Mouse (Mus musculus): ENCODE data around the gene Prkab2. TPM values are rescaled to one million over a fixed set of nuclear protein-coding genes. Genes with fewer than 3 reads are reported as not detected.

The Prkab2 gene
- 10 to 100 TPM; 27.4 to 28.4 (median 27.6) TPM for total RNA-seq (2022)

DNA sequence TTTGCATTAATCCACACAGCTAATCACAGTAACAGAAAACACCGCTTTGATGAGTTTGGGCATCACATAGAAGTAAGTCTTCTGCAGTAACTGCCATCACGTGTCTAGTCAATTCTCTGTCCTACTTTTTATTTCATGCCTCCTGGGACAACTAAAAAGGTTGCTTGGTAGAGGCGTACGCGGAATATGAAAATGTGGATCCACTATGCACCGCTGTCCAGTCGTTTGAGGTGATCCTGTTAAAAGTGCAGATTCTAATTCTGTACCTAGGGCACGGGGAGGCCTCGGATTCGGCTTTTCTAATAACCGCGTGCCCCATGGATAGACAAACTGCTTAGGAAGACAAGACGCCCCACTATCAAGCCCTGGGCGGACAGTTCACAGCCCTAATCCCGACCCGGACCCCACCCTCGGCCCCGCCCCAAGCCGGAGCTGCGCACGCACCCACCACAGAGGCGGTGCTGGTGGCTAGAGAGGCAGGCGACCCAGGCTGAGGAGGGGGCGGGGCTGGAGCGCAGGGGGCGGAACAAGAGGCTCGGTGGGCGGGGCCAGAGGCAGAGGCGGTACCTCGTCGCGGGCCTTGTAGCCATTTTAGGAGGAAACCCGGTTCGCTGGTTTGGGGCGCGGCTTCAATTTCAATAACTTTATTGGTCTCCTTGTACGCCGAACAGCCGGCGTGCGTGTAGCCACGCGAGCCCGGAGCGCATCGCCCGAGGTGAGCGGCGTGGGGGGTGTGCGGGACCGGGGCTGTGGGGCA, at the start of gene Prkab2:
Gene Prkab2 (plus strand): TSS at position 539 of the 757 bp plus-strand sequence.
- DNase-seq (ENCODE audit: low spot score in 2 of 2), result peak; percentile 93 to 99

GRCm38 (mm10) chr3:97609201-97609844, 48.7 kb upstream of the Prkab2 start:
- no peak for DNase-seq (ENCODE audit: low spot score in 2 of 2)

DNA sequence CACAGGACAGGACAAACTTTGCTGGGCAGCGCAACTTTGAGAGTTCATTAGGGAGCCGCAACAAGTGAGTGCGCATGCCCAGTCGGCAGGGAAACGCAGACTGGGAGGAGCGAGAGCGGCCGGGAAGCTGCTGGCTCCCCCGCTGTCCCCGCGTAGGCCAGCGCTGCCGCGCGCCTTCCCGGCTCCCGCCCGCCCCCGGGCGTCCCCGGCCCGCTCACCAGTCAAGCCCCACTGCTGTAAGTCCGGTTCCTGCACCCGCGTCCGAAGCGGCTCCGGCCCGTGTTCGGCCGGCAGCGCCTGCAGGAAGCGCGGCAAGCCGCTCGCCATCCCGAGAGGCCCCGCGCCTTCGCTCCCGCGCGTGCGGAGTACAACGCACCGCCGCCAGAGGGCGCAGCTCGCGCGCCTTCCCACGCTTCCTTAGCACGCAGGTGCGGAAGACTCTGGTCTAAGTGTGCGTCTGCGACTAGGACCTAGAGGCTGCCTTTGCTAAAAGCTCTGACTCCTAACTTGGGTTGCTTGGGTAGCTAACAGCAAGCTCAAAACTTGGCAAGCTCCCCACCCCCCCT, 48.1 kb upstream of the Prkab2 start, which contains the start of gene Chd1l:
Gene Chd1l (minus strand): TSS at position 359 of the 566 bp plus-strand sequence.
- peak; percentile 81 to 87 for DNase-seq (ENCODE audit: low spot score in 2 of 2)

DNA sequence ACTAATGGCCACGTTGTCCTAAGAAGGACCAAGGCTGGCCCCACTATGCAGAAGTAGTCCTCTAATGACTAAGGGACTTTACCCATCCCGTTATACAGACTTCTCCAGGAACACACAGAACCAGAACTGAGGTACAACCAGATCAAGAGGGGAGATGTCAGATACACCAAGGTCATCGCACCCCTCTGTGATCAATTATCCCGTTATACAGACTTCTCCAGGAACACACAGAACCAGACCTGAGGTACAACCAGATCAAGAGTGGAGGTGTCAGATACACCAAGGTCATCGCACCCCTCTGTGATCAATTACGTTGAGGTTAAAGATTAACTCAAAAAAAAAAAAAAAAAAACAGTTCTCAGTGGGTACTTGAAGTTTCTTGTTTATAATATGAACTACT, 47.0 kb upstream of the Prkab2 start:
- DNase-seq (ENCODE audit: low spot score in 2 of 2), result no peak

DNA sequence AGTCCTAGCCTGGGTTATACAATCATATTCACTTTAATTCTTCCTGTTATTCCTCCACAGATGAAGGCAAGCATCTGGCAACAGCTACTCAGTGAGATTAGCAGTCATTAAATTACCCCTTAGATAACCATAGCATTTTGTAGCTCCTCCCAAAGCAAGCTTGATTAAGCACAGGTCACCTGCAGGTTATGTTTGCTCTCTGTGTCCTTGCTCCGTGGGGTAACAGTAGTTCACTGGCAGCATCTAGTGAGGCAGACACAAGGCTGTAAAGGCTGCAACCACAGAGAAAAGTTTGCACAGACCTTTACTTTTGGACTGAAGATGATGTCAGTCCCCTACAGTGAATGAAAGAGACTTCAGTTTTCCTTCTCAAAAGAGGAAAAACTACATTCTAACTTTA, 42.8 kb upstream of the Prkab2 start:
- DNase-seq (ENCODE audit: low spot score in 2 of 2), result no peak

DNA sequence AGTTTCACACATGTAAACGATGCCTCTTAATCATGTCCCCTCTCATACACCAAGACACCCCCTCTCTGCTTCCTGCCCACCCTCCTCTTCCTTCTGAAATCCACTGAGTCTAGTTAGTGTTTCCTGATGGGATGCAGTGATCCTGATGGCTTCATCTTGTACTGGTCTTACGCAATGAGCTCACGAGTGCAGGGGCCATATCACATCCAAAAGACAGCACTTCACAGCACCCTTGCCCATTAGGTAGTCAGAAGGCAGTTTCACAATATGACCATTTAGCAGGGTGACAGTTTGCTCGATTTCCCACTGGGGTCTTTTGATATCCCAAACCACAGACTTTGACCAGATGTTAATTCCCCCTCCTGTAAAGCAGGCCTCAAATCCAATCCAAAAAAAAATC, 42.1 kb upstream of the Prkab2 start:
- no peak for DNase-seq (ENCODE audit: low spot score in 2 of 2)

- DNase-seq (ENCODE audit: low spot score in 2 of 2), result no peak
Measured at GRCm38 (mm10) chr3:97617091-97617825, 40.7 kb upstream of the Prkab2 start.

- no peak for DNase-seq (ENCODE audit: low spot score in 2 of 2)
Measured at GRCm38 (mm10) chr3:97617899-97618298, 40.1 kb upstream of the Prkab2 start.

GRCm38 (mm10) chr3:97620657-97621056, 37.3 kb upstream of the Prkab2 start:
- no peak for DNase-seq (ENCODE audit: low spot score in 2 of 2)

- DNase-seq (ENCODE audit: low spot score in 2 of 2), result no peak
Measured at GRCm38 (mm10) chr3:97624611-97625010, 33.4 kb upstream of the Prkab2 start.

GRCm38 (mm10) chr3:97627893-97628292, 30.1 kb upstream of the Prkab2 start:
- DNase-seq (ENCODE audit: low spot score in 2 of 2), result no peak

GRCm38 (mm10) chr3:97628391-97629001, 29.5 kb upstream of the Prkab2 start, which contains the start of gene Fmo5:
TSS of gene Fmo5 (plus strand) at chr3:97628804.
- no peak for DNase-seq (ENCODE audit: low spot score in 2 of 2)

DNA sequence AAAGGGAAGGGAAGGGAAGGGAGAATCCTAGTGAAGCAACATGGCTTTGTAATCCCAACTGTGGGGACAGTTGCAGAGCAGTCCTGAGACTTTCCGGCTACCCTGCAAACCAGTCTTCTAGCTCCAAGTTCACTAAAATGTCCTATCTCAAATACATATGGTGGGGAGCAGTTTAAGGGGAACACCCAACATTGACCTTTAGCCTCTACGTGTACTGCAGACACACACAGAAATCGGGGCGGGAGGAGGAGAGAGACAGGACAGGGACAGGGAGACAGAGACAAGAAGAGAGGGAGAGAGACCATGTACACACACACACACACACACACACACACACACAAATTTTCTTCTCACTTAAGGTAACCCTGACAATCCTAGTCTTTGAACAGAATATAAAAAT, 28.1 kb upstream of the Prkab2 start:
- DNase-seq (ENCODE audit: low spot score in 2 of 2), result no peak

GRCm38 (mm10) chr3:97630746-97631145, 27.2 kb upstream of the Prkab2 start:
- no peak for DNase-seq (ENCODE audit: low spot score in 2 of 2)

DNA sequence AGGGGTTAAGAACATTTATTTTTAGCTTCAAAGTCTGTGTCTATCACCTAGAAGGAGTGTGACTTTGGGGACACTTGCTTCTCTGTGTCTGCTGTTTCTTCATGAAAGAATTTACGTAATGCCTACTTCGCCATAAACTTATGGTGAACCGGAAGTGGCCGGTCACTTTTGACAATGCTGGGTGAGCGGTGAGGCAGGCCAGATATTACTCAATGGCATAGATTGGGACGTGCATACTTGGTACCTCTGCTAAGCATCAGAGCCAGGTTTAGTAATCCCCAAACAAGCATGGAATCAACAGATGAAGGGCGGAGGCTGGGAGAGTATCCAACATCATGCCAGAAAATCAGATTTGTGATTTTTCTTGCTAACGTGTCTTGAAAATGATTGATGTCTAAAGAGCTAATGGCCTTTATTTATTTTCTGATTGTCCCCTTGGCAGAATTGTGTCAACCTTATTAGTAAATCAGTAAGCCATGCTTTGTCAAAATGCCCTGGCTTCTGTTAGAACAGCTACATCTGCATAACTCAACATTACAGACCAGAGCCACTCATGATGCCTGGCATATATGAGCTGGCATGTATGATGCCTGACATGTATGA, 26.6 kb upstream of the Prkab2 start:
- no peak for DNase-seq (ENCODE audit: low spot score in 2 of 2)

GRCm38 (mm10) chr3:97633456-97633855, 24.5 kb upstream of the Prkab2 start:
- DNase-seq (ENCODE audit: low spot score in 2 of 2), result no peak

GRCm38 (mm10) chr3:97634288-97634761, 23.7 kb upstream of the Prkab2 start:
- no peak for DNase-seq (ENCODE audit: low spot score in 2 of 2)

DNA sequence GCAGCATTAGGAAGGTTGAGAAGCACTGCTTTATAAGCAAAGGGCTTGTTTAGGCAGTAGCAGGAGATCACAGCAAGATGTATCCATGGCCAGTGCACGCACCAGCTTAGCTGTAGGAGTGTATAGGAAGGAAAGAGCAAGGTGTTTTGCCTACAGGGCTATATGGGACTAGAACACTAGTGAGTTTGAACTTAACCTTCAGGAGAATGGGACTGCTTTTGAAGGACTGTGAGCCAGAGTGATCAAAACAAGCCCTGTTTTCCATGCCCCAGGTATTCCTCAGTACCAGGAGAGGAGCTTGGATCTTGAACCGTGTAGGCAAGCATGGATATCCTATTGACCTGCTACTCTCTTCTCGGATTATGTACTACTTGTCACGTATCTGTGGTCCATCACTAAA, 16.6 kb upstream of the Prkab2 start:
- DNase-seq (ENCODE audit: low spot score in 2 of 2), result no peak

- no peak for DNase-seq (ENCODE audit: low spot score in 2 of 2)
Measured at GRCm38 (mm10) chr3:97642001-97642400, 16.0 kb upstream of the Prkab2 start.

- no peak for DNase-seq (ENCODE audit: low spot score in 2 of 2)
Measured at GRCm38 (mm10) chr3:97648518-97648917, 9.5 kb upstream of the Prkab2 start.

DNA sequence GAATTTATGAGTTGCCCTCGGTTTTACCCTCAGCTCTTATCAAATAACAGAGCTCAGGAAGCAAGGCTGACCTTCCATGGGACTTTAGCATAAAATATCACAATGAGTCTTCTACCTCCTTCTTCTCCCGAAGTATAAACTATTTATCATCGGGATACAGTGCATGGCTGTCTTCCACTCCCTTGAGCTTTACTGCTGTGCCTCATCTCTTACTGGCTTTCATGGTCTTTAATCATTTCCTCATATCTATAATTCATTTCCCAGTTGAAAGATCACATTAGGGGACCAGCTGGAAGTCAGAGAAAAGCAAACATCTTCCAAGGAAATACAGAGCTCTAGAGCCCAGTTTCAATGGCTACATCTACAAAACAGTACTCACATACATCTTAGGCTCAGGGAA, 9.0 kb upstream of the Prkab2 start:
- no peak for DNase-seq (ENCODE audit: low spot score in 2 of 2)

Measured in left cerebral cortex, adult 8-10 months (tissue).